Mouse (Mus musculus): ENCODE results near the gene Tgoln1.

DNA sequence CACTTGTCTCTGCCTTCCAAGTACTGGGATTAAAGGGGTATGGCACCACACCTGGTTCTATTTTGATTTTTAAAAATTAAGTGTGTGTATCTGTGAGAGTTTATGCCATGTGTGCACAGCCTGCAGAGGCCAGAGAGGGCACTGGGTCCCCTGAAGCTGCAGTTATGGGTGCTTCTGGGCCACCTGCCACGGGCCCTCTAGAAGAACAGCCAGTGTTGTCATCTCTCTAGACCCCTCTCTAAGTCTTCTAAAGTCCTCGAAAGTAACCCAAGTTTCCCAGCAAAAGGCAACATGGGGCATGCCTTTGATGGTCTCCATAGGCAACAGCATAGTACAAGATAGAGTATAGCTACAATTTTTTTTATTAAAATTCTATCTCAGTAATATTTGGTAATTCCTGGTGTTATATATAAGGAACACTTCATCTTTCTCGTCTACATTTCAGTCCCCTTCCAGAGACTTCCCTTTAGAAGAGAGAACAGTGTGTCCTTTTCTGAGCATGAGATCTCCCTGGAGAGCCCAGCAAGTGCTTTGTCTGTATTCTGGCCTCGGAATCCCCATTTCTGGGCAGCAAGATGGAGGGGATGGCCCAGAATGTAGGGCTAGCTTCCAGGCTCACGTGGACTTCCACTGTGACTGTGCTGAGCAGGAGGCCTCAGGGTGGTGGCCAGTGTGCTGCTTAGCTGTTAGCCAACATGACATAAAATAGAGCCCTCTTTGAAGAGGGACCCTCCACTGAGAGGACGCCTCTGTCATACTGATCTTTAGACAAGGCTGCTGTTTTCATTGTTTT lies 23.6 kb downstream of the Tgoln1 start:
- TF ChIP-seq GATA1 (IDR thresholded peaks at IDR 0.05; ENCODE audit: low read length), result no peak
- TF ChIP-seq TAL1 (IDR thresholded peaks at IDR 0.05; ENCODE audit: low read length), result no peak
